Mouse (Mus musculus): ENCODE data around the gene Rbbp8nl. TPM values are rescaled to one million over a fixed set of nuclear protein-coding genes. Genes with fewer than 3 reads are reported as not detected.

Rbbp8nl gene
- not detected for total RNA-seq (2021)
- long read RNA-seq, experiment 1, result 0 reads
- long read RNA-seq, experiment 2, result 0 reads

GRCm38 (mm10) chr2:180289440-180290108 lies at the start of gene Rbbp8nl:
Rbbp8nl (minus strand) TSS chr2:180289879.
- no peak for DNase-seq

GRCm38 (mm10) chr2:180334551-180334986 lies 44.9 kb upstream of the Rbbp8nl start, which contains the start of gene Gata5:
Gata5 (minus strand) TSS chr2:180334699.
- peak; percentile 44 for DNase-seq

- DNase-seq, result no peak
Measured at GRCm38 (mm10) chr2:180333778-180334550, 44.3 kb upstream of the Rbbp8nl start.

GRCm38 (mm10) chr2:180329466-180329865 lies 39.8 kb upstream of the Rbbp8nl start:
- no peak for DNase-seq

GRCm38 (mm10) chr2:180322674-180323355 lies 33.1 kb upstream of the Rbbp8nl start:
- no peak for DNase-seq

GRCm38 (mm10) chr2:180320216-180320615 lies 30.5 kb upstream of the Rbbp8nl start:
- DNase-seq, result no peak

GRCm38 (mm10) chr2:180317591-180317990 lies 27.9 kb upstream of the Rbbp8nl start:
- DNase-seq, result no peak

- DNase-seq, result no peak
Measured at GRCm38 (mm10) chr2:180314292-180314691, 24.6 kb upstream of the Rbbp8nl start.

- DNase-seq, result no peak
Measured at GRCm38 (mm10) chr2:180311147-180311546, 21.5 kb upstream of the Rbbp8nl start.

- no peak for DNase-seq
Measured at GRCm38 (mm10) chr2:180307680-180308079, 18.0 kb upstream of the Rbbp8nl start.

- DNase-seq, result peak; percentile 24
Measured at GRCm38 (mm10) chr2:180306423-180307168, 16.9 kb upstream of the Rbbp8nl start.

- DNase-seq, result no peak
Measured at GRCm38 (mm10) chr2:180306009-180306408, 16.3 kb upstream of the Rbbp8nl start.

- DNase-seq, result no peak
Measured at GRCm38 (mm10) chr2:180305490-180305889, 15.8 kb upstream of the Rbbp8nl start.

- no peak for DNase-seq
Measured at GRCm38 (mm10) chr2:180304554-180304953, 14.9 kb upstream of the Rbbp8nl start.

GRCm38 (mm10) chr2:180303468-180303867 lies 13.8 kb upstream of the Rbbp8nl start:
- no peak for DNase-seq

- DNase-seq, result no peak
Measured at GRCm38 (mm10) chr2:180302201-180302600, 12.5 kb upstream of the Rbbp8nl start.

- no peak for DNase-seq
Measured at GRCm38 (mm10) chr2:180300771-180301170, 11.1 kb upstream of the Rbbp8nl start.

- DNase-seq, result no peak
Measured at GRCm38 (mm10) chr2:180300252-180300651, 10.6 kb upstream of the Rbbp8nl start.

GRCm38 (mm10) chr2:180292906-180293305 lies 3.2 kb upstream of the Rbbp8nl start:
- no peak for DNase-seq

GRCm38 (mm10) chr2:180292026-180292425 lies 2.3 kb upstream of the Rbbp8nl start:
- no peak for DNase-seq

GRCm38 (mm10) chr2:180291566-180291965 lies 1.9 kb upstream of the Rbbp8nl start:
- no peak for DNase-seq

GRCm38 (mm10) chr2:180290503-180290902 lies 824 bp upstream of the Rbbp8nl start:
- no peak for DNase-seq
